Mouse (Mus musculus) effector memory CD4-positive, alpha-beta T cell, adult 7 months (primary cell): ENCODE measurements around the gene Ifngr2. TPM values are rescaled to one million over a fixed set of nuclear protein-coding genes. Genes with fewer than 3 reads are reported as not detected.

Source experiments
- polyA plus RNA-seq: library from polyadenylated mRNA; unstranded; fragments of 100-300 nt; shearing (Covaris generic); gene quantifications from one replicate; pipeline ENCODE4 v1.2.1, GENCODE M21; 2017

The Ifngr2 gene
- 10.1 TPM for polyA plus RNA-seq

DNA sequence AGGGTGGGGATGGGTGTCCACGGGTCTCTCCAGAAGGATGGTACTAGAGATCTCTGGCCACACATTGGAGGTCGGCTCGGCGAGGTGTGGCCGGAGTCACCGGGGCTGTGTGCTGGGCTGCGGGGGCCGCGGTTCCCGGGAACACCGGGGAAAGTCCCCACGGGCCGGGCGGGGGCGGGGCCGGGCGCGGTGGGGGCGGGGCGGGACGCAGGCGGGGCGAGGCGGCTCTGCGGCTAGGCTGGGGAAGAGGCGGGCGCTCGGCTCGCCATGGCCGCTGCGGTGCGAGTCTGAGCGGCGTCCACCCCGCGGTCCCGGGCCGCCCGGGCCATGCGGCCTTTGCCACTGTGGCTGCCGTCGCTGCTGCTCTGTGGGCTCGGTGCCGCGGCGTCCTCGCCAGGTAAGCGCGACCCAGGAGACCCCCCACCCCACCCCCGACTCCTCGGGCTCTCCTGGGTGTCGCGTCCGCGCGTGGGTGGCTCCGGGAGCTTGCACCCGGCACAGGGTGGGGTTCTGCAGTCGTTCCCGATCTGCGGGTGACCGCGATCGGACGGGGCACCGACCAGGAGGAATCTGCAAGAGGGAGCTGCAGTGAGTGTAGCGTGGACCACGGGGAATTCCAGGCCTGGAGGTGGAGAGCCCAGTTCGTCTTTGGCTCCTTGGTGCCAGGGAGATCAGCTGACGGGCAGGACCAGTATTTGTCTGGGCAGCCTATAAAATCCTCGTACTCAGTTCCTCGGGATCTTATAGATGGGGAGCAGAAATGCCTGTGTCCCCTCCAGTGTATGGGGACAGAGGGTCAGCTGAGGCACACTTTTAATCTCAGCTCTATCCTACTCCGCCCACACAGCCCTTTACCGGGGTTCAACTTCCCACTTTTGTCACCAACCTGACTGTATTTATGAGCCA lies at the start of gene Ifngr2:
TSS of gene Ifngr2 (plus strand) at position 237 of the 906 bp plus-strand sequence.

DNA sequence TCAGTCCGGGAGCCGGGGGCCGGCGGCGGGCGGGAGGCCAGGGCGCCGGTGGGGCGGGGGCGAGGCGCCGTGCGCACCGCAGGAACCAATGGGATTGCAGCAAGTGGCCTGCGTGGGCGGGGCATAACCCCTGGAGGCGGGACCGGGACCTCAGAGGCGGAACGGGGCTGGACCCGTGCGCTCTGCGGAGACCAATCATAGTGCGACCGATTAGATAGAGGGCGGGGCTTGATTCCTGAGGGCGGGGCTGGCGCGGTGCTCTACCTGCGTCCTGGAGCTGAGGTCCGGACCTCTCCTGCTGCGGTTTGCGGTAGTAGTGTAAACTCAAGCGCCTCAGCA lies 50.8 kb downstream of the Ifngr2 start, which contains the start of gene Tmem50b:
TSS of gene Tmem50b (minus strand) at position 129 of the 339 bp plus-strand sequence.

Other genes with a start within 250 kb of the Ifngr2 start
- gene Ifnar2, start 174.3 kb upstream of the Ifngr2 start, polyA plus RNA-seq, result 175 TPM
- not detected for gene Gm21970, start 155.4 kb upstream of the Ifngr2 start, polyA plus RNA-seq
- gene Il10rb, start 140.9 kb upstream of the Ifngr2 start, polyA plus RNA-seq, result 93.1 TPM
- 222 TPM for gene Ifnar1, start 61.8 kb upstream of the Ifngr2 start, polyA plus RNA-seq
- gene Tmem50b, start 50.7 kb downstream of the Ifngr2 start, polyA plus RNA-seq, result 34.0 TPM
- gene Dnajc28, start 72.0 kb downstream of the Ifngr2 start, polyA plus RNA-seq, result 0.84 TPM
- gene Gart, start 99.9 kb downstream of the Ifngr2 start, polyA plus RNA-seq, result 61.3 TPM
- 114 TPM for gene Son, start 100.4 kb downstream of the Ifngr2 start, polyA plus RNA-seq
- gene Donson, start 141.7 kb downstream of the Ifngr2 start, polyA plus RNA-seq, result 148 TPM
- 31.9 TPM for gene Cryzl1, start 181.9 kb downstream of the Ifngr2 start, polyA plus RNA-seq
- gene Itsn1, start 182.2 kb downstream of the Ifngr2 start, polyA plus RNA-seq, result 4.1 TPM